Mouse (Mus musculus) heart, embryonic 11.5 days (tissue): Measurements from ENCODE around the gene Cpsf2. TPM values are rescaled to one million over a fixed set of nuclear protein-coding genes. Genes with fewer than 3 reads are reported as not detected.

Source experiments
- ATAC-seq: fragments of 200-750 bp; cut with Nextera tagmentation; replicated peaks from 2 replicates; pipeline ENCODE4 v1.8.0; 2017; ENCODE audit warnings: moderate library complexity; ENCODE audit not compliant: insufficient number of reproducible peaks, low FRiP score, low TSS enrichment
- H3K27ac ChIP-seq: fragments of 300-500 bp; sonication (generic); 2 replicates; pipeline ENCODE4 v1.5.1; 2014; ENCODE audit warnings: mild to moderate bottlenecking, low read depth, low read length
- H3K27me3 ChIP-seq: fragments of 300-500 bp; sonication (generic); 2 replicates; pipeline ENCODE4 v1.6.1; 2014; ENCODE audit warnings: mild to moderate bottlenecking, low read length, mixed read lengths; ENCODE audit not compliant: control insufficient read depth, insufficient read depth
- H3K36me3 ChIP-seq: fragments of 300-500 bp; sonication (generic); 2 replicates; pipeline ENCODE4 v1.6.1; 2014; ENCODE audit warnings: mild to moderate bottlenecking, low read length, moderate library complexity, mixed read lengths; ENCODE audit not compliant: control insufficient read depth, insufficient read depth
- H3K4me1 ChIP-seq: fragments of 300-500 bp; sonication (generic); 2 replicates; pipeline ENCODE4 v1.6.1; 2014; ENCODE audit warnings: low read length; ENCODE audit not compliant: control insufficient read depth, insufficient read depth
- H3K4me2 ChIP-seq: fragments of 300-500 bp; sonication (generic); 2 replicates; pipeline ENCODE4 v1.6.1; 2014; ENCODE audit warnings: mild to moderate bottlenecking, moderate library complexity
- H3K4me3 ChIP-seq: fragments of 300-500 bp; sonication (generic); 2 replicates; pipeline ENCODE4 v1.5.1; 2014; ENCODE audit warnings: low read depth, low read length
- H3K9ac ChIP-seq: fragments of 300-500 bp; sonication (generic); 2 replicates; pipeline ENCODE4 v1.6.1; 2014; ENCODE audit warnings: mild to moderate bottlenecking, low read depth, low read length, moderate library complexity
- H3K9me3 ChIP-seq: fragments of 300-500 bp; sonication (generic); replicated peaks from 2 replicates; pipeline ENCODE4 v1.6.1; 2016; ENCODE audit warnings: low read length; ENCODE audit not compliant: control insufficient read depth
- WGBS: fragments of 180-500 bp; shearing (Covaris S2); extraction: QIAGEN DNeasy Blood & Tissue Kit; methylation state at CpG from one replicate; pipeline ENCODE4 v1.1.7; 2014; ENCODE audit not compliant: insufficient replicate concordance; 5-methylcytosine and 5-hydroxymethylcytosine counted together
- polyA plus RNA-seq: library from polyadenylated mRNA; unstranded; fragments of >200 nt; fragmentation: Nextera tagmentation; extraction: Ambion mirVana; gene quantifications from 2 replicates; pipeline ENCODE4 v1.2.1, GENCODE M21; 2014

Gene Cpsf2
- polyA plus RNA-seq, 1 experiment from 2014 or later = 26.3 TPM

- no peaks in the 10 kb centered on the region for H3K27me3 ChIP-seq
- no peak for ATAC-seq
- no peak overlapping the region for H3K9ac ChIP-seq
- H3K27ac ChIP-seq = no peak overlapping the region
- peaks cover 45% of the 10 kb centered on the region for H3K36me3 ChIP-seq
- no peaks in the 10 kb centered on the region for H3K4me1 ChIP-seq
- H3K9me3 ChIP-seq = no peaks in the 10 kb centered on the region
- H3K4me2 ChIP-seq = no peak overlapping the region
- WGBS = 85% methylated on average over 8 of the region's 8 CpGs
- H3K4me3 ChIP-seq = no peak overlapping the region
These were observed 19.0 kb downstream of the Cpsf2 start for GRCm38 (mm10) chr12:101994576-101995467.

DNA sequence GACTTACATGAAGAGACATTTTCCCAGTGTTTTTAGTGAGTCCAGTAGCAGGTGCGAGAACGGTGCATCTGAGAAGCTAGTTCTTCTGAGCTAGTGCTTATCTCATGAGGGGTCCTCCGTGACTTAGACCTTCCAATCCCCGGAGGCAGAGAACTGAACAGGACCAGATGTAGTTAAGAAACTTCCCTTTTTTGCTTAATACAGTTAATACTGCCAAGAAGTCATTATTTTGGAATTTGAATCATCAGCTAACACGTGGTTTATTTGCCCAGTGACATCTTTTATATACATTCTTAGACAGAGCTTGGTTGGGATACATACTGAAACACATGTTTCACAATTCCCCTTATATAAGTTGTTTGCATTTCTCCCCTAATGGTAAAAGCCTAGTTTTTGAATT is 23.1 kb downstream of the Cpsf2 start:
- Histone ChIP-seq H3K9ac (no peak overlapping the region), H3K27ac (no peak overlapping the region), H3K4me2 (no peak overlapping the region), H3K4me1 (no peaks in the 10 kb centered on the region), H3K27me3 (no peaks in the 10 kb centered on the region), H3K36me3 (peaks cover 28% of the 10 kb centered on the region), H3K9me3 (no peaks in the 10 kb centered on the region), H3K4me3 (no peak overlapping the region)
- WGBS = 94% methylated on average over 5 of the region's 5 CpGs
- ATAC-seq = no peak

DNA sequence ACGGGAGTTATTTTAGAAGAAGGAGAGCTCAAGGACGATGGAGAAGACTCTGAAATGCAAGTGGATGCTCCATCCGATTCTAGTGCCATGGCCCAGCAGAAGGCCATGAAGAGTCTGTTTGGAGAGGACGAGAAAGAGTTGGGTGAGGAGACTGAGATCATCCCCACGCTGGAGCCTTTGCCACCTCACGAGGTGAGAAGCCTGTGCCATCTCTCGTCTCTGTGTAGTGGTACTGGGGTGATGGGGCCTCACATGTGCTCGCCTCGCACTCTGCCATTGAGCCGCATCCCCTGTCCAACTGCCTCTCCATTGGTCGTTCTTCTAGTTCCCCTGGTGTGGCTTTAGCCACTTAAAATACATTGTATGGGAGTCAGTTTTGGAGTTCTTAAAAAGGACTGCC is 25.0 kb downstream of the Cpsf2 start:
- no peak overlapping the region for H3K27ac ChIP-seq
- no peak for ATAC-seq
- no peaks in the 10 kb centered on the region for H3K9me3 ChIP-seq
- H3K27me3 ChIP-seq = no peaks in the 10 kb centered on the region
- H3K4me1 ChIP-seq = no peaks in the 10 kb centered on the region
- H3K4me3 ChIP-seq = no peak overlapping the region
- H3K9ac ChIP-seq = no peak overlapping the region
- H3K4me2 ChIP-seq = no peak overlapping the region
- peaks cover 31% of the 10 kb centered on the region for H3K36me3 ChIP-seq
- 90% methylated on average over 11 of the region's 11 CpGs for WGBS

- Histone ChIP-seq H3K4me1 (no peaks in the 10 kb centered on the region), H3K36me3 (peaks cover 8% of the 10 kb centered on the region; the same call in 1 of the 2 replicates), H3K9ac (no peak overlapping the region), H3K27me3 (no peaks in the 10 kb centered on the region), H3K4me2 (no peak overlapping the region), H3K4me3 (no peak overlapping the region), H3K9me3 (no peaks in the 10 kb centered on the region), H3K27ac (no peak overlapping the region)
- WGBS = 83% methylated on average over 16 of the region's 16 CpGs
- ATAC-seq = no peak
These were observed 32.6 kb downstream of the Cpsf2 start for GRCm38 (mm10) chr12:102008111-102008977.

GRCm38 (mm10) chr12:102009551-102009950 is 33.8 kb downstream of the Cpsf2 start:
- Histone ChIP-seq H3K4me1 (no peaks in the 10 kb centered on the region), H3K36me3 (0 out of 2 replicates have a peak, but pooled peaks cover under 1% of the 10 kb centered on the region), H3K4me3 (no peak overlapping the region), H3K27me3 (no peaks in the 10 kb centered on the region), H3K4me2 (no peak overlapping the region), H3K9ac (no peak overlapping the region), H3K9me3 (no peaks in the 10 kb centered on the region), H3K27ac (no peak overlapping the region)
- ATAC-seq = no peak
- WGBS = 88% methylated on average over 6 of the region's 6 CpGs

DNA sequence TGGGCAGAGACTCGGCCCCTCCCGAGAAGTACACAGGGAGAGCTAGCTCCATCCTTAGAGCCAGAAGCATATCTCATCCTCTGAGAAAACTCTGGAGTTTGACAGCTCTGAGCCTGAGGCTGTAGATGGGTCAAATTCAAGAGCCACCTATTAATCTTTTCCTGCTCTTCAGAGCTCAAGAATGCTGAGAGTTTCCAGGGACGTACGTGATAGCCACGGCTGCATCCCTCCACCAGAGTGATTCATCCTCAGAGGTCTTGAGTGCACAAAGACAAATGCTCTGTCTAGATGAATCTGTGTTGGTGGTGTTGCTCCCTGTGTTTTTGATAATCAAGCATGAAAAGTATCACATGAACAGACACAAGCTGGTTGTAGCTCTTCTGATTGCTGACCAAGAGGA is 38.6 kb downstream of the Cpsf2 start:
- no peak for ATAC-seq
- H3K9ac ChIP-seq = no peak overlapping the region
- H3K9me3 ChIP-seq = no peaks in the 10 kb centered on the region
- H3K27me3 ChIP-seq = no peaks in the 10 kb centered on the region
- 34% methylated on average over 5 of the region's 5 CpGs for WGBS
- H3K36me3 ChIP-seq = no peaks in the 10 kb centered on the region
- no peak overlapping the region for H3K4me2 ChIP-seq
- H3K4me1 ChIP-seq = no peaks in the 10 kb centered on the region
- H3K27ac ChIP-seq = no peak overlapping the region
- H3K4me3 ChIP-seq = no peak overlapping the region

DNA sequence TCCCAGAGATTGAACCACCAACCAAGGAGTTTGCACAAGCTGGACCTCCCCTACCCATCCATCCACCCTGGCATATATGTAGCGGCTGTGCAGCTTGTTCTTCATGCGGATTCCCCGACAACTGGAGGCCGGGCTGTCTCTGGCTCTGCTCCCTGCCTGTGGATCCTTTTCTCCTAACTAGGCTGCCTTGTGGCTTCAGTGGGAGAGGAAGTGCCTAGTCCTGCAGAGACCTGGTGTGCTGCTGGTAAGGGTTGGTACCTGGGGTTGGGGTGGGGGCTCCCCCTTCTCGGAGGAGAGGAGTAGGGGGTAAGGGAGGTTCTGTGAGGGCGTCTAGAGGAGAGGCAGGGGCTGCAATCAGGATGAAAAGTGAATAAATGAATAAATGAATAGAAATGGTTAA is 39.3 kb downstream of the Cpsf2 start:
- Histone ChIP-seq H3K27me3 (no peaks in the 10 kb centered on the region; the same call in 1 of the 2 replicates), H3K9me3 (no peaks in the 10 kb centered on the region), H3K4me3 (no peak overlapping the region), H3K9ac (no peak overlapping the region), H3K27ac (no peak overlapping the region), H3K4me2 (no peak overlapping the region), H3K36me3 (no peaks in the 10 kb centered on the region), H3K4me1 (no peaks in the 10 kb centered on the region)
- 89% methylated on average over 6 of the region's 6 CpGs for WGBS
- no peak for ATAC-seq

- 84% methylated on average over 6 of the region's 6 CpGs for WGBS
- Histone ChIP-seq H3K27ac (no peak overlapping the region), H3K27me3 (no peaks in the 10 kb centered on the region; the same call in 1 of the 2 replicates), H3K4me3 (no peak overlapping the region), H3K9me3 (no peaks in the 10 kb centered on the region), H3K9ac (no peak overlapping the region), H3K4me1 (no peaks in the 10 kb centered on the region), H3K4me2 (no peak overlapping the region), H3K36me3 (no peaks in the 10 kb centered on the region)
- ATAC-seq = no peak
These were observed 46.1 kb downstream of the Cpsf2 start for GRCm38 (mm10) chr12:102021923-102022322.
